Mouse (Mus musculus) myocyte (in vitro differentiated cells): ENCODE measurements at regions not wholly inside any gene's neighbourhood (a gene's known extent, or its start where the extent isn't known, plus 50 kb on each side); places are given as distances from the start of the nearest gene placed in this dataset.

Experiments used
- CEBPB ChIP-seq: IDR thresholded peaks from 2 replicates; pipeline ENCODE4 v1.6.1; 2011; ENCODE audit warnings: mild to moderate bottlenecking, moderate library complexity; ENCODE audit not compliant: poor library complexity, insufficient read depth, severe bottlenecking
- E2F4 ChIP-seq: IDR thresholded peaks from one replicate; pipeline ENCODE4 v1.6.1; 2011; ENCODE audit warnings: mild to moderate bottlenecking, control low read depth, moderate library complexity; ENCODE audit not compliant: insufficient read depth
- MAX ChIP-seq: IDR thresholded peaks from one replicate; pipeline ENCODE4 v1.6.1; 2011; ENCODE audit warnings: low read depth, mild to moderate bottlenecking, control low read depth
- MYOD1 ChIP-seq, 3 experiments: IDR thresholded peaks; one replicate each; pipeline ENCODE4 v1.6.1; 2011; ENCODE audit warnings: control low read depth in 2 of 3, low read depth in 2 of 3, mild to moderate bottlenecking in 2 of 3, moderate library complexity in 1 of 3; ENCODE audit not compliant: insufficient read length in 2 of 3, control insufficient read depth in 1 of 3
- MYOG ChIP-seq, 3 experiments: IDR thresholded peaks; one replicate each; pipeline ENCODE4 v1.6.1; 2011; ENCODE audit warnings: control low read depth in 2 of 3, low read depth in 2 of 3, mild to moderate bottlenecking in 2 of 3; ENCODE audit not compliant: insufficient read length in 2 of 3, control insufficient read depth in 1 of 3, insufficient read depth in 1 of 3
- POLR2A ChIP-seq: IDR thresholded peaks from one replicate; pipeline ENCODE4 v1.6.1; 2011; ENCODE audit warnings: low read depth, mild to moderate bottlenecking, control low read depth, moderate library complexity; ENCODE audit not compliant: insufficient read length
- POLR2AphosphoS2 ChIP-seq: IDR thresholded peaks from one replicate; pipeline ENCODE4 v1.6.1; 2011; ENCODE audit warnings: low read depth, control low read depth; ENCODE audit not compliant: insufficient read length
- SRF ChIP-seq: IDR thresholded peaks from one replicate; pipeline ENCODE4 v1.6.1; 2011; ENCODE audit warnings: low read depth; ENCODE audit not compliant: control insufficient read depth, insufficient read length
- TCF12 ChIP-seq: IDR thresholded peaks from one replicate; pipeline ENCODE4 v1.6.1; 2011; ENCODE audit warnings: mild to moderate bottlenecking, control low read depth; ENCODE audit not compliant: poor library complexity, insufficient read depth, severe bottlenecking
- TCF3 ChIP-seq: IDR thresholded peaks from one replicate; pipeline ENCODE4 v1.6.1; 2011; ENCODE audit warnings: low read depth, control low read depth; ENCODE audit not compliant: insufficient read length
- USF1 ChIP-seq: IDR thresholded peaks from one replicate; pipeline ENCODE4 v1.6.1; 2011; ENCODE audit warnings: low read depth, mild to moderate bottlenecking, control low read depth, moderate library complexity

GRCm38 (mm10) chr2:75590175-75590574, 68.9 kb upstream of the Hnrnpa3 start:
- no peak for TF ChIP-seq SRF
- no peak for TF ChIP-seq POLR2A
- no peak for TF ChIP-seq MYOD1 (IDR thresholded peaks at IDR 0.05; ENCODE audit: control insufficient read depth in 1 of 3, insufficient read length in 2 of 3, low read depth in 2 of 3)
- TF ChIP-seq MYOG (IDR thresholded peaks at IDR 0.05; ENCODE audit: control insufficient read depth in 1 of 3, insufficient read depth in 1 of 3, insufficient read length in 2 of 3, low read depth in 2 of 3) = peak in 1 of 3 experiments; percentile 40
- TF ChIP-seq MAX = no peak
- no peak for TF ChIP-seq TCF3
- TF ChIP-seq USF1 = no peak
- TF ChIP-seq POLR2AphosphoS2 = no peak
- TF ChIP-seq TCF12 = no peak
- no peak for TF ChIP-seq CEBPB
- TF ChIP-seq E2F4 = no peak
